Mouse (Mus musculus): ENCODE results near the gene Xxylt1. TPM values are rescaled to one million over a fixed set of nuclear protein-coding genes. Genes with fewer than 3 reads are reported as not detected.

Gene Xxylt1
- 26.2 and 26.8 TPM in 2 replicates for polyA plus RNA-seq (2014; fragmentation: Nextera tagmentation; extraction: Ambion mirVana)

- TF ChIP-seq CTCF (IDR thresholded peaks at IDR 0.05; ENCODE audit: low read depth), result 0 out of 2 replicates have a peak, but pooled peaks have one; percentile 13
- under 1% methylated on average over 54 of the region's 54 CpGs for WGBS
- DNase-seq (peak; percentile 98), ATAC-seq (ENCODE audit: insufficient read depth) (peak; percentile 99)
- Histone ChIP-seq H3K9me3 (ENCODE audit: low read depth, low read length) (no peaks in the 10 kb centered on the region), H3K4me2 (peak within 1 kb of the TSS; percentile 97), H3K27ac (ENCODE audit: low read depth) (peak within 1 kb of the TSS; percentile 88), H3K36me3 (ENCODE audit: insufficient read depth) (0 out of 2 replicates have a peak, but pooled peaks cover 6% of the 10 kb centered on the region), H3K4me3 (ENCODE audit: low read depth, low read length) (peak within 1 kb of the TSS; percentile 75), H3K9ac (peak within 1 kb of the TSS; percentile 71), H3K27me3 (ENCODE audit: insufficient read depth, low read length) (no peaks in the 10 kb centered on the region), H3K4me1 (ENCODE audit: insufficient read depth) (peaks cover 11% of the 10 kb centered on the region)
These were observed at the start of gene Xxylt1 for GRCm38 (mm10) chr16:31081125-31081664. Xxylt1 (minus strand) TSS chr16:31081432.

- DNase-seq (no peak), ATAC-seq (ENCODE audit: insufficient read depth) (no peak)
- Histone ChIP-seq H3K9ac (no peak overlapping the region), H3K4me2 (no peak overlapping the region), H3K4me3 (ENCODE audit: low read depth, low read length) (no peak overlapping the region), H3K9me3 (ENCODE audit: low read depth, low read length) (no peaks in the 10 kb centered on the region), H3K27ac (ENCODE audit: low read depth) (no peak overlapping the region), H3K4me1 (ENCODE audit: insufficient read depth) (no peaks in the 10 kb centered on the region; the same call in none of the 2 replicates), H3K36me3 (ENCODE audit: insufficient read depth) (peaks cover 33% of the 10 kb centered on the region), H3K27me3 (ENCODE audit: insufficient read depth, low read length) (no peaks in the 10 kb centered on the region)
- TF ChIP-seq CTCF (IDR thresholded peaks at IDR 0.05; ENCODE audit: low read depth), result no peak
- 74% methylated on average over 5 of the region's 5 CpGs for WGBS
These were observed 46.9 kb upstream of the Xxylt1 start for GRCm38 (mm10) chr16:31128116-31128515.

DNA sequence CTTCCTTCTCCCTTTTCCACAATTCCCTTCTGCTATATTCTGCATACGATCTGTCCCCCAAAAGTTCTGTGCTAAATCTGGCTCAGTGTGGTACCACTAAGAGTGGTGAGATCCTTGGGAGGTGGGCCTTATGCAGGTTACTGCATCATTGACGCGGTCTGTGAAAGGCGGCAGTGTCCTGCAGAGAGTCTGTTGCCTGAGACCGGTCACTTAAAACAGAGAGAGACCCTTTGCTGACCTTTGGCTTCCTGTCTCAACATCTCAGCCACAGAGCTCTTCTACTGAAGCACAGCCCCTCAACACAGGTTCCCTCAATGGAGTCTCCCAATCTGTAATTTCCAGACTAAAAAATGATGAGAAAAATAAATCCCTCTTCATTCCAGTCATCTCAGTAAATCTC, 43.8 kb upstream of the Xxylt1 start:
- Histone ChIP-seq H3K4me3 (ENCODE audit: low read depth, low read length) (no peak overlapping the region), H3K4me1 (ENCODE audit: insufficient read depth) (no peaks in the 10 kb centered on the region), H3K27ac (ENCODE audit: low read depth) (no peak overlapping the region), H3K36me3 (ENCODE audit: insufficient read depth) (peaks cover 41% of the 10 kb centered on the region), H3K27me3 (ENCODE audit: insufficient read depth, low read length) (no peaks in the 10 kb centered on the region), H3K9me3 (ENCODE audit: low read depth, low read length) (no peaks in the 10 kb centered on the region), H3K9ac (no peak overlapping the region), H3K4me2 (no peak overlapping the region)
- no peak for TF ChIP-seq CTCF (IDR thresholded peaks at IDR 0.05; ENCODE audit: low read depth)
- 74% methylated on average over 5 of the region's 5 CpGs for WGBS
- ATAC-seq (ENCODE audit: insufficient read depth) (no peak), DNase-seq (no peak)

DNA sequence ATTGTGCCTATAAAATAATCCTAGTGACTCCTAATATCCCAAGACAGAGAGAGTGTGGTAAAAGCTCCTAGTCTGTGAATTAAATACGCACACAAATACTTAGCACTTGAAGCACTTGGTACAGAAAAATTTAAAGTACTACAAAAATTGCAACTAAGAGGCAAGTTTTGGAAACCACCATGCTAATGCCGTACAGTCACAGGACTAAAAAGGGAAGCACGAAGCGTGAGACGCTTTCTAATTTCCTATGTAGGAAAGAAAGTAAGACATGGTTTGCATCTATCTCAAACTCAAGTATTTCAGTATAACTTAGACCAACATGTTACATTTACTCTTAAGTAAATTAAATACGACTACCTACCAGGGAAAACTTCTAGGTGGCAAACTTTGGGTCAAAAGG, 40.4 kb upstream of the Xxylt1 start:
- TF ChIP-seq CTCF (IDR thresholded peaks at IDR 0.05; ENCODE audit: low read depth), result no peak
- Histone ChIP-seq H3K9ac (no peak overlapping the region), H3K27ac (ENCODE audit: low read depth) (no peak overlapping the region), H3K9me3 (ENCODE audit: low read depth, low read length) (no peaks in the 10 kb centered on the region), H3K4me2 (no peak overlapping the region), H3K4me1 (ENCODE audit: insufficient read depth) (no peaks in the 10 kb centered on the region), H3K27me3 (ENCODE audit: insufficient read depth, low read length) (no peaks in the 10 kb centered on the region), H3K36me3 (ENCODE audit: insufficient read depth) (peaks cover 50% of the 10 kb centered on the region), H3K4me3 (ENCODE audit: low read depth, low read length) (no peak overlapping the region)
- 94% methylated on average over 6 of the region's 6 CpGs for WGBS
- no peak for ATAC-seq (ENCODE audit: insufficient read depth)
- DNase-seq, result no peak

DNA sequence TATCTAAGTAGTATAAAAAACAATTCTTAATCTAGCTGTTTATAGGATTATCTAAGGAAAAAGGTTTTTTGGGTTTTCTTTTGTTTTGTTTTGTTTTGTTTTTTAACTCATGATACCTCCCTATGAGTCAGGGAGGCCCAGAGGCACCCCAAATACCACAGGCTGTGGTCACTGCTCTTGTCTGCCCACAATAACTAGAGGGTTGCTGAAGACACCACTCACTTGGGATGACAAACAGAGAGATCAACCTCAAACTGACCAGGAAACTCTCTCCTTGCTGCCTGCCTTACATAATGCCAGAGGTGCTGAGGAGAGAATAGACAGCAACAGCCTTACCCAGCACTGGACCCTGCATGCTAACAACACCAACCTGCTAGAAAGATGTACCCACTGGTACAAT, 32.4 kb upstream of the Xxylt1 start:
- TF ChIP-seq CTCF (IDR thresholded peaks at IDR 0.05; ENCODE audit: low read depth), result no peak
- Histone ChIP-seq H3K36me3 (ENCODE audit: insufficient read depth) (peaks cover 68% of the 10 kb centered on the region), H3K9ac (no peak overlapping the region), H3K4me3 (ENCODE audit: low read depth, low read length) (no peak overlapping the region), H3K27me3 (ENCODE audit: insufficient read depth, low read length) (no peaks in the 10 kb centered on the region), H3K4me2 (no peak overlapping the region), H3K4me1 (ENCODE audit: insufficient read depth) (no peaks in the 10 kb centered on the region), H3K27ac (ENCODE audit: low read depth) (no peak overlapping the region), H3K9me3 (ENCODE audit: low read depth, low read length) (peaks cover 4% of the 10 kb centered on the region; the same call in 1 of the 2 replicates)
- no peak for ATAC-seq (ENCODE audit: insufficient read depth)
- DNase-seq, result no peak

GRCm38 (mm10) chr16:31101352-31101751, 20.1 kb upstream of the Xxylt1 start:
- ATAC-seq (ENCODE audit: insufficient read depth), result no peak
- H3K27me3 ChIP-seq (ENCODE audit: insufficient read depth, low read length), result no peaks in the 10 kb centered on the region
- H3K4me2 ChIP-seq, result no peak overlapping the region
- WGBS, result 88% methylated on average over 2 of the region's 2 CpGs
- no peaks in the 10 kb centered on the region for H3K4me1 ChIP-seq (ENCODE audit: insufficient read depth)
- no peak for DNase-seq
- H3K36me3 ChIP-seq (ENCODE audit: insufficient read depth), result peaks cover 46% of the 10 kb centered on the region
- no peak overlapping the region for H3K27ac ChIP-seq (ENCODE audit: low read depth)
- no peaks in the 10 kb centered on the region for H3K9me3 ChIP-seq (ENCODE audit: low read depth, low read length)
- no peak overlapping the region for H3K4me3 ChIP-seq (ENCODE audit: low read depth, low read length)
- TF ChIP-seq CTCF (IDR thresholded peaks at IDR 0.05; ENCODE audit: low read depth), result no peak
- H3K9ac ChIP-seq, result no peak overlapping the region

- peaks cover 48% of the 10 kb centered on the region for H3K36me3 ChIP-seq (ENCODE audit: insufficient read depth)
- H3K27ac ChIP-seq (ENCODE audit: low read depth), result no peak overlapping the region
- 78% methylated on average over 1 of the region's 1 CpGs for WGBS
These were observed 18.7 kb upstream of the Xxylt1 start for GRCm38 (mm10) chr16:31099906-31100305.

More at GRCm38 (mm10) chr16:31099906-31100305, 18.7 kb upstream of the Xxylt1 start:
- no peak overlapping the region for H3K4me3 ChIP-seq (ENCODE audit: low read depth, low read length)
- no peaks in the 10 kb centered on the region for H3K4me1 ChIP-seq (ENCODE audit: insufficient read depth)
- H3K27me3 ChIP-seq (ENCODE audit: insufficient read depth, low read length), result no peaks in the 10 kb centered on the region
- DNase-seq, result no peak
- H3K9me3 ChIP-seq (ENCODE audit: low read depth, low read length), result no peaks in the 10 kb centered on the region
- no peak overlapping the region for H3K9ac ChIP-seq
- TF ChIP-seq CTCF (IDR thresholded peaks at IDR 0.05; ENCODE audit: low read depth), result no peak
- H3K4me2 ChIP-seq, result no peak overlapping the region
- no peak for ATAC-seq (ENCODE audit: insufficient read depth)

Data from lung, embryonic 14.5 days (tissue).